Mouse (Mus musculus) adrenal gland, adult 18-20 months (tissue): ENCODE data around the gene Prkacb. TPM values are rescaled to one million over a fixed set of nuclear protein-coding genes. Genes with fewer than 3 reads are reported as not detected.
"Not testable (repeated sequence)": the region's sequence is repeated elsewhere in the genome, so short reads cannot be mapped to it uniquely, and the experiment has no call there.

Experiments used
- DNase-seq, 2 experiments: peaks; one replicate each; pipeline ENCODE4 v3.0.0; 2021 to 2022; ENCODE audit warnings: low spot score in 2 of 2
- total RNA-seq, 2 experiments: library from RNA; stranded (reverse); gene quantifications; 1 replicate in 1 of 2; 2 replicates in 1 of 2; pipeline ENCODE4 v1.2.3; 2021

Prkacb gene
- total RNA-seq, 2 experiments from 2014 or later: 99.8 to 120 TPM

DNA sequence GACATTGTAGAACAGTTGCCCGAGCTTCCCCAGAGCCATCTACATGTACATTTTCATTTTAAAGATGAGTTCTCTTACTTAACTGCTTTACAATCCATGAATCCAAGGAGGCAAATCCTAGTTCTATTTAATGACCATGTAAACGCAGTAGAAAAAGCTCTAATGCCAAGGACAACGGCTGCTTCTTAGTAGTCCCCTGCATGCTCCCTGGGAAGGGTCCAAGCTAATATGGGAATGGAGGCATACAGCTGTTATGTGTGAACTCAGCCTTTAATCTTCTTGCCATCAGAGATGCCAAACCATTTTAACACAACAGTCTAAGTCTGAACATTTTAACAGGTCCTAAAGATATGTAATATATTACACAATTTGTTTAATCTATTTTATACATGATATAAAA lies 32.5 kb downstream of the Prkacb start:
- no peak for DNase-seq

DNA sequence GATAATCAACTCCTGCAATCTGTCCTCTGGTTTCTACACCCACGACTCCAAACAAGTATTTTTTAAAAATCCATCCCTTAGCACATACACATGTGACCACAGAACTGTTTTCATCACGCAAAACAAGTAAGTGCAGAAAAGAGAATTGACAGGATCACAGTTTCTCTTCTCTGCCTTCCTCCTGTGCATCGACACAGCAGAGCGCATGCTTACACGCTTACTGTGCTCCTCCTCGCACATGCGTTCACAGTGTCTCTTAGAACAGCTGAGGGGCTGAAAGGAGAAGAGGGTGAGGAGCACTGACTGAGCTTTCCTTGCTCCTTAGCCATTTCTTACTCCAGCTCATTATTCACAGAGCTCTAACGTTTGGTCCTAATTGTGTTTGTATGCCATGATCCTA lies 33.9 kb downstream of the Prkacb start:
- DNase-seq: no peak

DNA sequence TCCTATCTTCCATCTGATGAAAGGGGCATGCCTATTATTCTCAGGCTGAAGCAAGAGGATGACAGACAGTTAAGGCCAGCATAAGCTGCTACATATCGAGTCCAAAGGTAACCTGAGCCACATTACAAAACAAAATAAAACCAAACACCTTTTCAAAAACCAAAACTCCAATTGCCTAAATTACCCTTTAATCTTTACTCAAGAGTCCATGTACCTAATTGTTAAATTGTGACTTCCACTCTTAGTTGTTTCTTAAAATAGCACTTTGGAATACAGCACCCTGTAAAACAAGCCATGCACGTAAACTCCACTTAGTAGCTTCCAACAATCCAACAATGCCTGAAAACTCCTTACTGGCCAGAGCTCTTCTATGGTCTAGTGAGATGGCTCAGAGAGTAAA lies 34.3 kb downstream of the Prkacb start:
- no peak for DNase-seq

DNA sequence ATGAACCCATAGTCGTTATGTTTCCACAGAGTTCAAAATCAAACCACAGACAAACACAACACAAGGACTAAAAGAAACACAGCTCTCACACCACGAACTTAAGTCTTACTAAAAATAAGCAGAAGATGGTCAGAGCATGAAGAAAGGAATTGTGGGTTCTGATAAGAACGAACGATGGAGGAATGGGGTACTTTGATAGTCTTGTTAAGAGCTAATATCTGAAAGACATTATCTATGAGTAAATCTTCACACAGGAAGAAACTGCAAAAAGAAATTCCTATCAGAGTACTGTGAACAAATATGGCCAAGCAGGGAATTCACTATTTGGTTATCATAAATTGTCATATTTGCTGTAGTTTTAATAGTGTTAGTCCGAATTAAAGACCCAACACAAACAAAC lies 36.1 kb downstream of the Prkacb start:
- no peak for DNase-seq

DNA sequence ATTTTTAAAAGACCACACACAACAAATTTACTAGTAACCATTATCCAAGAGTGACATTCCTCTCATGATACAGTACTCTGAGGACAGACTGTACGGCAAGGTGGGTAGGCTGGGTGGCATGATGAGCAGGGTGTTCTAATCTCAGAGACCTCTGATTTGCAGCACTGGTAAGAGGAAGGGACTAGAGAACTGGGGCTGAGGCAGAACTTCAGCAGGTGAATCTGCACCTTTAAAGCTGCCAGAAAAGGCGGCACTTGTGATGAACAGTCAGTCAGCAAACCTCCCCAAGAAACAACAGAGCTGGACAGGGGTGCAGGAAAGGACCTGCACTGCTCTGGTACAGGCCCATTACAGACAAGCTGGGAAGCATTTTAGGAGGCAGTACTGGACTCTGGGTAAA lies 41.9 kb downstream of the Prkacb start:
- DNase-seq: no peak

DNA sequence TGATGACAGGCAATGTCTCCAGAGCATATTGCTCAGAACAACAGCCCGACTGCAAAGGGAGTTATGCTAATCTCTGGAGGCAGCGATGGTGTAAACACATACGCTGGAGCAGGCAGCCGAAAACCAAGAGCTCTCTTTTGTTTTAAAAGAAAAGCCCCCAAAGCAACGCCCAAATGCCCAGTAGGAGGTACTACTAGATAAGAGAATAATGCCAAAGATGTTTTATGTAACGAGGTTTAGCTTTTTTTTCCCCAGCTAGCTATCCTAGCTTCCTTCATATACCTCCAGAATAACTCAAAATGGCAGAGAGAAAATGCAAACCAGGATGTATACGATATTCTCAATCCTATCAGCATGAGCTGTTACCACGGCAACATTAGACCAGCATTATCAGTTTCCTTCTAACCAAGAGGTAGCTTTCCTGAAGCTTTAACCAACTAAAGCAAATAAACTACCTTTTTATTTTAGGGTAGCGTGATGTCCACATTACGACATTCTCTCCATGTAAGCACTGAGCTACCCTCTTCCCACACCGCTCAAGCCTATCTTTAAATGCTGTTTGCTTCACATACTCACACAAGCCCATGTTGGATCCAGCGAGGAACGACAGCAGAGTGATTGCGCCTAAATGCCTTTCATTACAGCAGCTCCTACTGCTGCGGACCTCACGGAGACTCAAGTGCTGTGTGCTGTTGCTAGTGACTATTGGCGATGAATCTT lies 42.7 kb downstream of the Prkacb start:
- no peak for DNase-seq

DNA sequence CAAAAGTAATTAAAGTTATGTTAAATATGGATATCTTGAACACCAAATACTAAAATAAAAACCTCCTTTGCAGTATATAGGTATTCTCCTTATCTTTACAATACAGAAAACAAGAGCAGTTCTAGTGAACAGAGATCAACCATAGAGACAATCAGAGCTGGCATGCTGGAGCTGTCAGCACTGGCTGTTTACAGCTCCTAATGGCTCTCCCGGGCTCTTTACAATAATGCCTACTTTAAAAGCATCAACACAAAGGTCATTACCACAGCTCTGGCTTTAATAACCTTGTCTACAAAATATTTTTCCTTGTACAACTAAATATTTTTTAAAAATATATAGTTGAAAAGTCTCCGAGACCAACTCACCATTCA lies 43.2 kb downstream of the Prkacb start:
- DNase-seq: no peak

DNA sequence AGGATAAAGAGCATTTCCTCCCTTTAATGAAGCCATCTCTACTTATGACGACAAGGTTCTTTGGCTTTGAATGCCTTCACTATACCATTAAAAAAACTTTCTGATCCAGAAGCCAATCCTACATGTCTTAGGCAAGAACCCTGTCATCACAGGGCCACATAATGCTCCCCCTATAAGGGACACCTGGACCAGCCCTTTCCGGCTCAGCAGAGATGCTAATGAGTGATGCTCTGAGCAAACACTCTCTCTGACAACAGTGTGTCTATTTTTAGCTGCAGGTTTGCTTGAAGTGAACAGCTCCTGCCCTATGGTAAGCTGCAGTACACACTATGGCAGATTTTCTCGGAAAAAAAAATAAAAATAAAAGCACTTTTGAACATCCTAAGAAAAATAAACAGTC lies 43.9 kb downstream of the Prkacb start:
- DNase-seq: no peak

DNA sequence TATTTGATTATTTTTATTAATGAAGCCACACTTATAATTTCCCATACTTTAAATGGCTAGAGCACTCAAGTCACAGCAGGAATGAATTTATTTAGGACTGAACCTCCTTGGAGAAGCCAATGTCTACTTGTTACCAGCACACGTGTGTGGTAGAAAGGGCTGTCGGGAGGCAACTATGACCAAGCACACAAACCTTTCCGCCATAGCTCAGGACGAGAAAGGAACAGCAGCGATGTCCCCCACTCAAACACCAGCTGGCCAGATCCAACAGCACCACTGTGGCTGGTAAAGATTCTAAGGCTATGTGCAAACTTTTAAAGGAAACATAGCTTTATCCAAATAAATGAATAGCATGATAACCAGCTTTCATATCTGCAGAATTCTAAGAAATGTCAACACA lies 44.4 kb downstream of the Prkacb start:
- no peak for DNase-seq

DNA sequence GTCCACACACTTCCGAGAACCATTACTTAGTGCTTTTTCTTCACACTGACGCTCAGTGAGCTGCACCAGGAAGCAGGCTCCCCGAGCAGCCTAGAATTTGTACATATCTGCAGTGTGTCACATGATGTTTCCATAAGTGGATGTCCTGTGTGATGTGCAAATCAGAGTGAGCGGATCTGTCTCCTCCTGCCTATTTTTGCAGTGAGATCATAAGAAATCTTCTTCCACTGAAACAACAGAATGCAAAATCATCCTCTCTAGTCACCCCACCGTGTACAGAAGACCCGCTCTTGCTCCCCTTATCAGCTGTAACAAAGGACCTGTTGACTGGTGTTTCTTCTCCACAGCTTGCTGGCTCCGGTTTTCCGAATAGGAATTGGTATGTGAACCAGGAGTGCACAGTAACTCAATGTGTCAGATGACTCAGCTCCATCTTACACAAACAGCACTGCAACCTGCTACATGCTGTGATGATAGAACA lies 46.0 kb downstream of the Prkacb start:
- DNase-seq: no peak

DNA sequence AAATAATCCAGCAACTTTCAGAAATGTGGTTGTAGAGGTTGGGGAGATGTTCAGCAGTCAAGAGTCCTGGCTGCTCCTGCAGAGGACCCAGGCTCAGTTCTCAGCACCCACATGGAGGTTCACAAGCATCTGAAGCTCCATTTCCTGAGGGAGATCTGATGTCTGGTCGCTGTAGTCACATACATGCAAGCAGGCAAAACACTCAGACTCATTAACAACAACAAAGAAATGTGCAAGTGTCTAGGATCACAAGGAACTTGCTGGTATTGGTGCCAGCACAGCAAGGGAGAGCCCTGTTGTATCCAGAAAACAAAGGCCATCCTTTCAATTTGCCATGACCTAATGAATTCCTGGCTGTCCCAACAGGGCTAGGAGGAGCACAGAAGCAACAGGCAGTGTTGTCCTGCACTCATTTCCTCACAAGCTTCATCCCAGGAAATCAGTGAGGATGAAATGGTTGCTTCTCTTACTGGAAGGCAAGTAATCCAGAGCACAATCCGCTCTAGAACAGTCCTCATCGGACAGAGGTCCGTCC lies 46.7 kb downstream of the Prkacb start:
- DNase-seq: no peak

DNA sequence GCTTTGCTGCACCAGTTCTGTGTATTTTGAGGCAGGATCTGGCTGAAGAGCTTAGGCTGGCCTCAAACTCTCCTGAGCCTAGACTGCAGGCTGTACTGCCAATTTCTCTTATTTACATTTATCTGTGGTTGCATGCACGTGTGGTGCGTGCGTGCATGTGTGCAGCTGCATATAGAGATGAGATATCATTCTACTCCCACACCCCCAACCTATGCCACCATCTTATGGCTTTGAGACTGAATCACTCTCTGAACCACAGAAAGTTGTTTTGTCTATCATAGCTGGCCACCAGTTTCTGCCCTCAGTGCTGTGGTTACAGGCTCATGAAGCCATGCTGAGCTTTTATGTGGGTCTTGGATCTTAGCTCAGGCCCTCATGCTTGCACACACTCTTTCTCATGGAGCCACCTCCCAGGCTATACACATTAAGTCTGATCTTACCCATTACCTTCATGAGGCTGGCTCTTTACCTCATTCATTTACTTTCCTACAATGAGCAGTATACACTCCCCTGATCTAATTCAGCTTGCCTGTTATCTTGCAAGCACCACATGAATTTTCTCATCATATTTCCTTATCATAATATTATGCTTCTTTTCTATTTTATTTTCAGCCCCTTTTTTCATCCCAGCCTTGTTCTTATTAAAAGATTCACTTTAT lies 47.8 kb downstream of the Prkacb start:
- no peak for DNase-seq

DNA sequence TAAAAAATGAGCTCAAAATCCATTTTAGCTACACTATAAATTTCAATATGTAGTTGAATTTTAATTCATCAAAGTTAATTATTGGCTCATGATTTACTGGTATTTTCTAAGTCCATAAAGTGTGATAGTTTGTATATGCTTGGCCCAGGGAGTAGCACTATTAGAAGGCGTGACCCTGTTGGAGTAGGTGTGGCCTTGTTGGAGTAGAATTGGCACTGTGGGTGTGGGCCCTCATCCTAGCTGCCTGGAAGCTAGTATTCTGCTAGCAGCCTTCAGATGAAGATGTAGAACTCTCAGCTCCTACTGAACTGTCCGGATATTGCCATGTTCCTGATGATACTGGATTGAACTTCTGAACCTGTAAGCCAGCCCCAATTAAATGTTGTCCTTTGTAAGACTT lies 49.7 kb downstream of the Prkacb start:
- not testable (repeated sequence) for DNase-seq

DNA sequence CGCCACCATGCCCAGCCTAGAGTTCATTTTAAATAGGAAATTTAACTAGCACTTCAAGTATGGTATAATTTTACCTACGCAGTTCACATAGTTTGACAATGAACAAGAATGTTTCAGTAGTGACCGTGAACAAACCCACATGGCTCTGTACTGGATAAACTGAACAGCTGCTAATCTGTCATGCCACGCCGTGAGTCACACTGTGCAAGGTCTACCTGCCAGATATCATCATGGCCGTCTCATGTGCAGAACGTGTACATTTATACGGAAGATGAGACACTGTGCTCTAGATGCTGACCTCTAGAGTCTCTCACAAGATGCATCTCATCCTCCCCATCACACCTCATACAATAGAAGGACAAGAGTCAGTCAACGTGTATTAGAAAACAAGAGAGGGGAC lies 51.5 kb downstream of the Prkacb start:
- DNase-seq: no peak

DNA sequence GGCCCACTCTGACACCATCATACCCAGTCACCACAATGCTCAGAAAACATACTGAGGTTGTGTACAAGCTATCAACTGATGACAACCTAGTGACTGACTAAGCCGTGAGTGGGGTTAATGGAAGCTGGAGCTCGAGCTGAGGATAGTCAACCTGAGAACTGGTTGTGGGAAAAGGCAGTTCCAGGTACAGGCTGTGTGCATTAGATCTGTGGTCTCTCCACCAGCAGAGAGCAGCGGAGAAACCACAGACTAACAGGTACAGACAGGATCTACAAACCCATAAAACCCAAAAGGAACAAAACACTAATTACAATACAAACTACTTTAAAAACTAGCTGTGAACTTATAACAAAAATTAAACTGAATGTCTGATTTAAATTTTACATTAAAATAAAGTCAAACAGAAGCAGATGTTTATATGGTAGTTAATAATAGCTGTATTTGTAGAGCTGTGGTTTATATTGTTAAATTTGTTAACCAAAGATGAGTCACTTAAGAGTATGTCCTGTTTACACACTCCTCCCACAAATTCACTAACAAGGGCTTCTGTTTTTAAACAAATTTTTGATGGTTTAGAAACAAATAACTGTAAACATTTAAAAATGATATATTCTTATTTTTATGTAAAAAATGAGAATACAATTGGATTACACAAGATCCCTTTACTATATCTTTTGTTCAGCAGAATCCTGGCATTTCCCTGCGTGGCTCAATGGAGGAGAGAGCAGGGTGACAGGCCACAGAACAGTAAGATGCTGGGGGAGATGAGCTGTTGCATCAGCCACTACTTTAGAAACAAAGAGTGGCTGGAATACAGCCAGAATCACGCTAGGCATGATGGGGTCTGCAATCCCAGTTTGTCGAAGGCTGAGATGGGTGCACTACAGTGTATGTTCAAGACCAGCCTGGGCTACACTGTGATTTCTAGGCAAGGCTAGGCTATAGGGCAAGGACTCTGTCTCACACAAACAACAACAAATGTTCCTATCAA lies 54.5 kb downstream of the Prkacb start:
- DNase-seq: no peak

DNA sequence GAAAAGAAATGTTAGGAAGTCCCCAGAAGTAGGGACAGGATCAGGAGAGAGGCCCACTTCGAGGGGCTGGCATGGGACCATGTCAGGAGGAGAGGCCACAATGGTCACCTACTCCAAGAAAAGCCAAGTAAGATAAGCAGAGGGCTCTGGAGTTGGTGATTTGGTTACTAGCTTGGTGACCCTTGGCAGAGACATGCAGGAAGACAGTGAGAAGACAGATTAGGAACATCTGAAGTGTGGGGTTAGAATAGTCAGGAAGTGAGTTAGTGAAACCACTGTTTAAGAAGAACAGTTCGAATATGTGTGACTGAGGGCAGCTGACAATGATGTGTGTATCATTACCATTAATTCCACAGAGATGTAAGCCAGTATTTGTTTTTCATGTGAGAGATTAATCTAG lies 58.5 kb downstream of the Prkacb start:
- DNase-seq: no peak

DNA sequence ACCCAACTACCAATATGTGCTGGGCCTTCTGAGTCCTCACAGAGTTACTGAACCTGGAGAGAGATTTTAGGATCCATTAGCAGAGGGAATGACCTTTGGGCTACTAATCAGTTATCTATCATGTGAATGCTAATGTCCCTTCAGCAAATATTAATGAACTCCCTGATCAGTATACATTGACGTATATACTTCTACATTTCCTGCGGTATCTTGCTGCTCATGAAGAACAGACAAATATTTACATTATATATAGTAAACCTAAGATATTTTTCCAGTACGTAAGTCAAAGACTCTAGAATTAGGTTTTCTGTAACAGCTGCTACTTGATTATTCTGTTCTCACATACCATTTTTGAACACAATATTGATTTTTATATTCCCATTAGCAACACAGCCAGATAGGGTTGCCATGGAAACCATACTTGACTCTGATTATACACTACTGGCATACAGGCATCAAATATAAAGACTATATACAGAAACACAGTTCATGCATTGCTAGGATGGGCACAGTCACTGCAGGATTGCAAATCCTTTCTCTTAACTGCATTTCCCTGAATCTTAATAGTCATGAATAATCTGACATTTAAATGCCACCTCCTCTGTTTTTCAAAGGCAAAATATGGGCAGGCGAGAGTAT lies 71.1 kb downstream of the Prkacb start:
- DNase-seq: no peak

DNA sequence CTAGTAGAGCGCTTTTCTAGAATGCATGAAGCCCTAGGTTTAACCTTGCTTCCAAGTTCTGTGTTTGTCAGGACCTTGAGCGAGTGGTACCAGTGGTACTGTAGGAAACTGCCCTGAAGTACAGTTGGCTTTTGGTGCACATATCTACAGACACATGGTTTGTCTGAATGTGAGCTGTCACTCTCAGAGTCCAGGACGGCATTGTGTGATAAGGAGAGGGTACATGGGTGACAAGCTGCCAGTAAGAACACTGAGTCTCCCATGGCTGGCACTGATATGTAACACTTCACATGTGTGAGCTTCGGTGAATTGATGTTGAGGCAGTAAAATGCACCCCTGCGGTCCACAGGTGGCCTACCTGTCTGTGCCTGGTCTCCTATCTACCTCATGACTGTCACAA lies 71.6 kb downstream of the Prkacb start:
- no peak for DNase-seq

DNA sequence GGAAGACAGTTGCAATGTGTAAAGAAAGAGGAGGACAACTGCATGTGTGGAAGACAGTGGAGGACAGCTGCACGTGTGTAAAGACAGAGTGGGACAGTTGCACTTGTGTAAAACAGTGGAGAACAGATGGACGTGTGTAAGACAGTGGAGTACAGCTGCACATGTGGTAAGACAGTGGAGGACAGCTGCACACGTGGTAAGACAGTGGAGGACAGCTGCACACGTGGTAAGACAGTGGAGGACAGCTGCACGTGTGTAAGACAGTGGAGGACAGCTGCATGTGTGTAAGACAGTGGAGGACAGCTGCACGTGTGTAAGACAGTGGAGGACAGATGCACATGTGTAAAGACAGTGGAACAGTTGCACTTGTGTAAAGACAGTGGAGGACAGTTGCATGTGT lies 76.6 kb downstream of the Prkacb start:
- DNase-seq: not testable (repeated sequence)

DNA sequence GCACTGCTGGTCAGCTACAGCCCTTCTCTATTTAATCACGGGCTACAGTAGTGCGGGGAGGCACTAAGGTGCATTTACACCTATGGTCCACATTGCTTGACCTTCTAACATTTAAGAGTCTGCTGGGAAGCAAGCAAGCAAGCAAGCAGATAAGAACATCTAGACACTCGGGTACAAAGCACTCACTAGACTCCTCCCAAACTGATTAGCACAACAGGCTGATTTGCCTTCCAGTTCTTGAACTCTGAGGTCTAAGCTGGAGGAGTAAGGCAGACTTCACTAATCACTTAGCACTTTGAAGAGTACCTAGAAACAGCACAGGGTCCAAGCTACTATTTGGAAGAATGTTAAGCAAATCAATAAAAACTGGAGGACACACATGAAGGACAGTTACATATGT lies 77.1 kb downstream of the Prkacb start:
- no peak for DNase-seq
